Mouse (Mus musculus) lung, adult 2 months (tissue): ENCODE measurements around the gene Tmem135. TPM values are rescaled to one million over a fixed set of nuclear protein-coding genes. Genes with fewer than 3 reads are reported as not detected.

Experiments used
- DNase-seq: peaks from one replicate; pipeline ENCODE4 v3.0.0; 2022
- H3K4me1 ChIP-seq: fragments of 200-500 bp; 2 replicates; pipeline ENCODE4 v1.6.1; 2011; ENCODE audit warnings: low read length; ENCODE audit not compliant: control insufficient read depth, insufficient read depth
- H3K4me3 ChIP-seq: fragments of 200-500 bp; replicated peaks from 2 replicates; pipeline ENCODE3; 2011; ENCODE audit warnings: low read depth, mild to moderate bottlenecking, control low read depth, low read length; ENCODE audit errors: extremely low read depth
- CTCF ChIP-seq: fragments of 200-500 bp; IDR thresholded peaks from 2 replicates; pipeline ENCODE4 v1.5.1; 2011; ENCODE audit warnings: mild to moderate bottlenecking, low read length, control low read depth; ENCODE audit not compliant: insufficient read depth
- POLR2A ChIP-seq: fragments of 200-500 bp; IDR thresholded peaks from 2 replicates; pipeline ENCODE4 v1.6.1; 2011; ENCODE audit warnings: low read depth, mild to moderate bottlenecking, control low read depth, low read length, borderline replicate concordance; ENCODE audit errors: extremely low read depth
- WGBS: fragments of 180-500 bp; shearing (Covaris S2); methylation state at CpG from one replicate; pipeline ENCODE4 v1.1.7; 2018; 5-methylcytosine and 5-hydroxymethylcytosine counted together
- polyA plus RNA-seq: library from polyadenylated mRNA; depleted of rRNA; stranded (reverse); fragments of >200 nt; gene quantifications from 2 replicates; pipeline ENCODE4 v1.2.3, GENCODE M21; 2012

Gene Tmem135
- polyA plus RNA-seq, 1 experiment, result 48.9 TPM

DNA sequence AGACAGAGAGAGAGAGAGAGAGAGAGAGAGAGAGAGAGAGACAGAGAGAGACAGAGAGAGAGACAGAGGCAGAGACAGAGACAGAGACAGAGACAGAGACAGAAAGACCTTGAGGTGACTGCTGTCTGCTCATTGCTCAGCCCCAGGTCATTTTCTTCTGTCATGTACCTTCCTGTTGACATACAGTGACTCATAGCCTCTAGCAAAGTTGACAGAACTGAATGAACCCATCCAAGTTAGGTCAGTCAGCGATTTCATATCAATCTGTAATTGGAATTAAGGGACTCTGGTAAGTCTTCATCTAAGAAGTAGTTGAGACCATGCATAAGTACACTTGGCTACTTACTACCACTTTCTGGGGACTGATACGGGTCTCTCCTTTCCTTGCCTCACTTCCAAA lies 27.2 kb upstream of the Tmem135 start:
- TF ChIP-seq CTCF (no peak), POLR2A (no peak)
- Histone ChIP-seq H3K4me3 (no peak overlapping the region), H3K4me1 (no peaks in the 10 kb centered on the region; the same call in 1 of the 2 replicates)
- no peak for DNase-seq
- 88% methylated on average over 2 of the region's 2 CpGs for WGBS

DNA sequence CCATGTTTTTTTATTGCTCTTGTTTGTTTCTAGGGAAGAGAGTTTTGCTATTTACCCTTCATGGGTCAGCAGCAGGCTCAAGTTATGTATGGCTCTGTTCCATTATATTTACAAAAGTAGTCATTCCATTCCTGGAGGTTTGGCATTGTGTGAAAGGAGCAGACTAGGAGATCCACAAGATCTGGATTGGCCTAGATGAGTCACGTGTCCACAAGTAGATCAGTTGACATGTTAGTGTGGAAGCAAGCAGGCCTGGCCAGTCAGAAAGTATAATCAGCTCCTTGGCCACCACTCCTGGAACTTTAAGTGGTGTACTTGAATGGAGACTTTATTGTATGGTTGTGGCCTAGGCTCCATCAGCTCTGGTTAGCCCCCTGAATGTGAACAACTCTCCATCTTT lies 25.3 kb upstream of the Tmem135 start:
- WGBS, result 68% methylated on average over 1 of the region's 1 CpGs
- H3K4me1 ChIP-seq, result no peaks in the 10 kb centered on the region; the same call in 1 of the 2 replicates
- H3K4me3 ChIP-seq, result no peak overlapping the region
- no peak for TF ChIP-seq CTCF
- no peak for TF ChIP-seq POLR2A
- no peak for DNase-seq

DNA sequence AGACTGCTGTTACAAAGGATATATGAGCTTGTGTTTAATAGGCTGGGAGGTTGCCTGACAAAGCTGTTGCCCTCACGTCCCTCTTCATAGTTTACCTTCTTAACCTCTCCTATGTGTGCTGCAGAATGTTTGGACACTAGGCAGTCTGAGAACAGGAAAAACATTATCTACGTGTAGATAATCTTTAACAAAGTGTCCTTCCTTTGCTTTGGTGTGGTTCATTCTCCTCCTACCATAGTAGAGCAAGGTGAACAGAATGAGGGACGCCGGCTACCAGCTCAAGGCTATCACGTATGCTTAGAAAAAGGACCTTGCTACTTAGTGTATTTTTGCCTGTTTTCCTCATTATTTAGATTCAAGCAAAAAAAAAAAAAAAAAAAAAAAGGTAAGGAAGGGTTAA lies 24.8 kb upstream of the Tmem135 start:
- TF ChIP-seq CTCF (no peak), POLR2A (no peak)
- DNase-seq, result no peak
- 63% methylated on average over 5 of the region's 5 CpGs for WGBS
- Histone ChIP-seq H3K4me1 (no peaks in the 10 kb centered on the region; the same call in 1 of the 2 replicates), H3K4me3 (no peak overlapping the region)

DNA sequence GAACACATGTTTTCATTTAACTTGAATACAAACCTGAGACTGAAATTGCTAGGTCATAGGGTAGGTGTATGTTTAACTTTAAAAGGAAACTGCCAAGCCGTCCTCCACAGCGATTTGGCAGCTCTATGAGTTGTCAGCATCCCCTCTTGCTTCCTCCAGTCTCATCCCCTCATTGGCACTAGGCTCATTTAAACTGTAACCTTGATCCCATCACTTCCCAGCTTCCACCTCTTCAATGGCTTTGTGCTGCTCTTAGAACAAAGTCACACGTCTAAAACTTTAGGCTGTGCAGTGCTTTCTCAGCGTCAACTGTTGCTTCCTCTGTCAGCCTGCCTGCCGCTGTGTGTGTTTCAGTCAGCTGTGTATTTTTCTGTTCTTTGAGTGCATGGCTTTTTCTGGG lies 23.1 kb upstream of the Tmem135 start:
- WGBS, result 22% methylated on average over 5 of the region's 5 CpGs
- no peaks in the 10 kb centered on the region; the same call in 1 of the 2 replicates for H3K4me1 ChIP-seq
- TF ChIP-seq CTCF (no peak), POLR2A (no peak)
- DNase-seq, result no peak
- H3K4me3 ChIP-seq, result no peak overlapping the region

DNA sequence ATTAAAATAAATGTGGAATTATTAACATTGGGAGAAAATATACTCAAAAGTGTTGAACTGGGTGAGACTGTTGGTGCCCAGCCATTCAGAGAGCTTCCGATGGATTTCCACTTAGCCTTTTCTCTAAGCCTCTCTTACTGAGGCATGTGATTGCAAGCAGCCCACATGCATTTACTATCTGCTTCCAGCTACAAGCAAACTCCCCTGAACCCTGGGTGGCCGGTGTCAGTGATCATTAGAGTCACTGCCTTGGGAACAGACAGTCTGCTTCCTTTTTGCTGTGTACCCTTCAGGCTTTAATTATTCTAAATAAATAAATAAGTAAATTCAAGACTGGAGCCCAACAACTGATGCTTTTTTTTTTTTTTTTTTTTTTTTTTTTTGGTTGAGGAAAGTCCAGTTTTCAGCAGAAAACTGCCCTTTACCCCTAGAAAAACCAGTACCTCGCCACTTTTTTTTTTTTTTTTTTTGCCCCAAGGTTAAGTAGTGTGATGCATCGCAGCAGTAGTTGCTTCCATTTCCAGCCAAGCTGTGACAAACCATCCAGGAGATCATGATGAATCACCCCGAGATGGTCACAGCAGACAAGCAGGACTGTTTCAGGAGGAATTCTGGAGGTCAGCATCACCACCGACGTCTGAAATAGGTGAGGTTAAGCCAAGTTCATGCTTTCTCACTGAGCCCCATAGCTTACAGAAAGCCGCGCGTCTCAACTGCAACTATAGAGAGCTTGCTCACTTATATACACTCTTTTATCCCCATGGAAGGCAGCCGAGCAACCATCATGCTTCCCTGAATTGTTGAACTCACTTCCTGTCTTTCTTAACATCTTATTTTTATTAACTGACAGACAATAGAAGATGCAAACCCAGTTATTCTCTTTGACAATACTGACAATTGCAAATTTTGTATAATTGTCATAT lies 22.0 kb upstream of the Tmem135 start:
- TF ChIP-seq POLR2A, result no peak
- TF ChIP-seq CTCF, result no peak
- WGBS, result 35% methylated on average over 11 of the region's 11 CpGs
- H3K4me1 ChIP-seq, result no peaks in the 10 kb centered on the region; the same call in 1 of the 2 replicates
- DNase-seq, result no peak
- H3K4me3 ChIP-seq, result no peak overlapping the region

DNA sequence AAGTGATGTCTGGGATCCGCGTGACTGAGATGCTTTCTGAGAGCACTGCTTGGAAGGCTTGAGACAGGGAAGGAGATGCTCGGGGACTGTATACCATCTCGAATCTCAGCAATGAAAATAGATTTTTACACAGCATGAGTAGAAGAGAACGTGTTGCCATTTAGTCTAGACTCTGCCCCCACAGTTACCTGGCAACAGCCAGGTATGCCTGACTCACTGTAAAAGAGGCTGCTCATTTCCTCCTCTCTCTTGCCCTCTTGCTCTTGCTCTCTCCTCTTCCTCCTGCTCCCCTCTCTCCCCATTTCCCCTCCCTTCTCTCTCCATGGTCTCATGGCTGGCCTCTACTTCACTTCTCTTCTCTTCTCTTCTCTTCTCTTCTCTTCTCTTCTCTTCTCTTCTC lies 20.6 kb upstream of the Tmem135 start:
- no peak for DNase-seq
- 85% methylated on average over 5 of the region's 5 CpGs for whole genome bisulfite sequencing
- TF ChIP-seq POLR2A (no peak), CTCF (no peak)
- no peak overlapping the region for H3K4me3 ChIP-seq
- no peaks in the 10 kb centered on the region; the same call in 1 of the 2 replicates for H3K4me1 ChIP-seq

DNA sequence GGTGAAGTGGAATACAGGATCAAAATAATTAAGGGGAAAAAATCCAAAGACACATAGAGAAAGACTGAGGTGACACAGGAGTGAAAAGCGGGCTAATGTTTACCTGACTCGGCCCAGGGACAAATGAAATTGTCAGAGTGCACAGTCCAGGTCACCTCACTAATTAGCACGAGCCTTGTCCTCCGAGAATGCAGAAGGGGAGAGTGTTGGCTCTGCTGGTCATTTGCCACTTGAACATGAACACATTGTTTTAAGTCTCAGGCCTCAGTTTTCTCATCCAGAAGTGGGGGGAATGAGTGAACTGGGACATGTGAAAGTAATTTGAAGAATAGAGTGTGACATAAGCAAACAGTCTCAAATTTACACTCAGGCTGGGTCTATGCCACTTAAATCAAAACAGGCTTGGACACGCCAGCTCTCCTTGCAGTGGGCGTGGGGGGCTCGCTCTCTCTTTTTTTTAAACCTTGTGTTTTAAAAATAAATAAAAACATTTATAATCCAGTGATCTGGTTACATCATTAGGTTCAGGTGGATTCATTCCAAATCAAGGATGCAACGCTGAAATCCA lies 19.8 kb upstream of the Tmem135 start:
- no peak for DNase-seq
- 76% methylated on average over 8 of the region's 8 CpGs for WGBS
- Histone ChIP-seq H3K4me3 (no peak overlapping the region), H3K4me1 (peaks cover 2% of the 10 kb centered on the region)
- TF ChIP-seq CTCF, result no peak

DNA sequence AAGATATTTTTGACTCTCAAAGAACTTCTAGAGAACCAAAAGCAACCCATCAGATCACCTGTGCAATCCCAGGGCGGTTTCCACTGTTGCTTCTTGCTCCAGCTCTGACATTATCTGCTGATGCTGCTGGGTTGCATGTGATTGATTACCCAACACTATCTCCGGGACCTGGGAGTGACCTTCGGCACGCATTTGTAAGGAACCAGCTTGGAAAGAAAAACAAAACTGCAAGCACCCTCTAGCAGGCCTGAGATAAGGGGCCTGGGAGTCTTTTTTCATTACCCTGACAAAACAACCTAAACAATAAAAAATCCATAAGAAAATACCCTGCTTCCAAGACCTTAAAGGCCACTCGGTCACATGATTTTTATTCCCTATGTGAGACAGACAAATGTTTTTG lies 19.2 kb upstream of the Tmem135 start:
- 41% methylated on average over 5 of the region's 5 CpGs for WGBS
- no peak overlapping the region for H3K4me3 ChIP-seq
- TF ChIP-seq CTCF, result no peak
- no peak for TF ChIP-seq POLR2A

DNA sequence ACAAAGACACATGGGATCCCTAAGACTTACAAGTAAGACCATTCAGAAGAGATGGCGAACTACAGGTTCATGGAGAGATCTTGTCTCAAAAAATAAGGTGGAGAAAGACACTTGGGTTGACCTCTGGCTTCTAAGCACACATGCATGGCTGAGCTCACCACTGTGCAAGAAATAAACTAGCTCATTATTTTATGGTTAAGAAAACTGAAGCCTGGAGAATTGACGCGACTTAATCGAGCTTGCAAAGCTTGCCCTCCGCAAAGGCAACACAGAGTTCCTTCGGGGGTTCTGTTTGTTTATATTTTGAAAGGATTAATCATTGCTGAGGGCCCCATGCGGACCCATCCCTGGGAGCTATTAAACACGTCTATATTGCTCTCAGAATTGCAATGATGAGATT lies 18.6 kb upstream of the Tmem135 start:
- WGBS, result 58% methylated on average over 8 of the region's 8 CpGs
- no peak for DNase-seq
- TF ChIP-seq POLR2A (no peak), CTCF (no peak)
- Histone ChIP-seq H3K4me1 (peaks cover 7% of the 10 kb centered on the region), H3K4me3 (no peak overlapping the region)

More for the DNA sequence above, 19.2 kb upstream of the Tmem135 start:
- peaks cover 3% of the 10 kb centered on the region for H3K4me1 ChIP-seq
- no peak for DNase-seq

DNA sequence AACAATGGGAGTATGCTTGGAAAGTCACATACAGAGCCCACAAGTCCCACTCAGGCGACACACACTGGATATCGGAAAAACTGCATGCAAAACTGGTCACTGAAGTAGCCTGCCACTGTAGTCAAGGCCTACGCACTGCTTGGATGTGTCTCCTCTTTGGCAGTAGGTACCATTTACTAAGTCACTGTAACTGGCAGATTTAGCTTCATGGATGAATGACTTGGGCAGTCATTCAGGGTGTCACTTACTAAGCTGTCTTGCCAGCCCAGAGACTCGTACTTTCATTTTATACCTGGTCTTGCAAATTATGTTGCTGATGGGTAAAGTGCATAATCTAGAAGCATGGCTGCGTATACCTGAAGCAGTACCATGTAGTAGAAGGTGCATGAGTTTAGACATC lies 17.3 kb upstream of the Tmem135 start:
- DNase-seq, result no peak
- TF ChIP-seq POLR2A (no peak), CTCF (no peak)
- 96% methylated on average over 5 of the region's 5 CpGs for WGBS
- Histone ChIP-seq H3K4me3 (no peak overlapping the region), H3K4me1 (peaks cover 9% of the 10 kb centered on the region)
